Mouse (Mus musculus): ENCODE measurements around the gene Amotl2.

Amotl2 gene

DNA sequence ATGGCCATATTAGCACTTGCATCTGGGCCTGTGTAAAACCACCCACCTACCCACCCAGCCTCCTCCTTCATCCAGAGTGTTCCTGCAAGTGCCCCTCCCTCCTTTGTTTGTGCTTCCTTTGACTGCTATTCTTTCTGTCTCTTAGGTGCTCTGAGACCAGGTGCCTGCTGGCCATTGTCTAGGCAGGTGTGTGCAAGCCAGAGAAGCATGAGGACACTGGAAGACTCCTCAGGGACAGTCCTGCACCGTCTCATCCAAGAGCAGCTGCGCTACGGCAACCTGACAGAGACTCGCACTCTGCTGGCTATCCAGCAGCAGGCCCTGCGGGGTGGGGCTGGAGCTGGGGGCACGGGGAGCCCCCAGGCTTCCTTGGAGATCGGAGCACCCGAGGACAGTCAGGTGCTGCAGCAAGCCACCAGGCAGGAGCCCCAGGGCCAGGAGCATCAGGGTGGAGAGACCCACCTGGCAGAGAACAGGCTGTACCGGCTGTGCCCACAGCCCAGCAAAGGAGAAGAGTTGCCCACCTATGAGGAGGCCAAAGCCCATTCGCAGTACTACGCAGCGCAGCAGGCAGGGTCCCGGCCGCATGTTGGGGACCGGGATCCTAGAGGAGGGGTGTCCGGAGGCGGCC lies 3.6 kb downstream of the Amotl2 start:
- no peak for DNase-seq

DNA sequence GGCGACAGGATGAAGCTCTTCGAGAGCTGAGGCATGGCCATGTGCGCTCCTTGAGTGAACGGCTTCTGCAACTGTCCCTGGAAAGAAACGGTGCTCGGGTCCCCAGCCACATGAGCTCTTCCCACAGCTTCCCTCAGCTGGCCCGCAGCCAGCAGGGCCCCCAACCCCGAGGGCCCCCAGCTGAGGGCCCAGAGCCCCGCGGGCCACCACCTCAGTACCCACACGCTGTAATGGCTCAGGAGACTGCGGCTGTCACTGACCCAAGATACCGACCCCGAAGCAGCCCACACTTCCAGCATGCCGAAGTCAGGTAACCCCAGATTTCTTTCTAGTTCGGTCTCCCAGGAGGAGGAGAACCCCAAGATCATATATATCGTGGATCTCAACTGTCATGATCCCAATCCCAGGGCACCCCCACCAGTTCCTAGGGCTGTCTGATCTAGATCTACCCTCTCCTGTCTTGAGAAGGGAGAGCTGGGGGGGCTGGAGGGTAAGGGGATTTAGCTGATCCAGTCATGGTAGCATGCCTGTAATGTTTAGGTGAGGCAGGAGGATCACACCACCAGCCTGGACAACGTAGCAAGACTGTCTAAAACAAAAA lies 4.2 kb downstream of the Amotl2 start:
- DNase-seq = no peak

DNA sequence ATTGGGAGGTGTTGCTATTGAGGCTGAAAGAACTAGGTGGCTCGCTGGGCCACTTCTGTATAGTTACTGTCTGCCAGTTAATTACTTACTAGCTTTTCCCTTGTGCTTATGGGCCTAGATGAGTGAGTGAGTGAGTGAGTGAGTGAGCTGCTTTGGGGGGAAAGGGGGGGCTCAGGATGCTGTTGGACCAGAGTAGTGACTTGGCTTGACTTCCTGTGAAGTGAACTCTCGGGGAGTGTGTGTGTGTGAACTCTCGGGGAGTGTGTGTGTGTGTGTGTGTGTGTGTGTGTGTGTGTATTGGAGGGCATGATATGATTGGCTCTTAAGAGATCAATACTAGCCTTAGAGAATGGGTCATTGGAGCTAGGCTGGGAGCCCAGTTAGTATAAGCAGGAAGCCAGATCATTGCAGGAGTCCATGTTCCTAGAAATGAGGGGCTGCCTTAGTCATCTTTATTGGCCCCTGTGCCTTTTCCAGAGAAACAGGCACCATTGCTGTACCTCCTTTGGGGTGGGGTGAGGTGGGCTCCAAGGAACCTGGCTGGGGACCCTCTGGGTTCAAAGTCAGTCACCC lies 5.0 kb downstream of the Amotl2 start:
- DNase-seq = no peak

DNA sequence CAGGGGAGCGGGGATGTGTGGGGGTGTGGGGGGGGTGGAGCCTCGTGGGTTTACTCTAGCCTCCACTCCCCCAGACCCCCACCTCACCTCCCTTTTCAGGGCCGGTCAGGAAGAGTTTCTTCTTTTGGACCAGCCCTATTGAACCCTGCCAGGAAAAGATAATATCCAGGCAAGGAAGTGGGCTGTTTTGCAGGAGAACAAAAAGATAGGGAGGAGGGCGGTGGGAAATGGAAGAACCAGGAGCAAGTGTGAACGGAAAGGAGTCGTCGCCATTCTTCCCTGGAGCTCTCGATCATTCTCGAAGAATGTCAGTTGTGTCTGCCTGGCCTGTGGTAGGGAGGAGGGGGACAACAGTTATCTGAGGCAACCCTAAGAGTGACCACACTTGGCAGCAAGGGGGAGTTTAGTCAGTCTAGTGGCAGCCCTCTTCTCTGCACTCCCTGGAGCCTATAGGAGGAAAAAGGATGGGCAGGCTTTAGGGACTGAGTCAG lies 5.6 kb downstream of the Amotl2 start:
- no peak for DNase-seq

DNA sequence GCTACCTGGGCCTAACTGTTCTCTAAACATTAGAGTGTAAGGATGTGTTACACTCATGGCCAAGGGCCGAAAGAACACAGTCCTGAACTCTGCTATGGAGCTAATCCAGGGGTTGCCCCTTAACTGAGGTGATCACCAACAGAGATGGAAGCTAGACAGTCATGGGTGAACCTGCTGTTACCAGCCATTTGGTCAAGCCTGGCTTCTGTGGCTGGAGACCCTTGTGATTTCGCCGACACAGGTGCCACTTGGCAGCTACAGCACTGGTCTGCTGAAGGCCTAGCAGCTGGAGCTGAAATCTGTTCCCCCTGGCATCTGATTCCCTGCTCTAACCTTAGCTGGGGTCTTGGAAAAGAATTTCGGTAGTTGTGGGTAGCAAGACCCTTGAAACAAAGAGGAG lies 6.3 kb downstream of the Amotl2 start:
- no peak for DNase-seq

DNA sequence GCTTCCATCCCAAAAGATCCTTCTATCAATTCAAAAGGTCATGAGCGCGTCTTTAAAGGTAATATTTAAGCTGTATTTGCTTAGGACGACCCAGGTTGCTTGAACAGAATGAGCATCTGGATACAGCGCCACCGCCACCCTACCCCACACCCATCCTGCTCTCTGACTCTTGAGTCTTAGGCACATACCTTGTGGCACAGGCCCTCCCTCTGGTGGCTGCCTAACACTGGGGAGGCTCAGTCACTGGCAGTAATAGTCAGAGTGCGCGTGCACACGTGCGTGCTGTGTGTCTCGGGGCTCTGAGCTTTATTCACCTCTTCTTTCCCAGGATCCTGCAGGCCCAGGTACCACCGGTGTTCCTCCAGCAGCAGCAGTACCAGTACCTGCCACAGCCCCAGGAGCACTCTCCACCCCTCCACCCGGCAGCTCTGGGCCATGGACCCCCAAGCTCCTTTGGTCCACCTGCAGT lies 6.8 kb downstream of the Amotl2 start:
- DNase-seq = no peak

DNA sequence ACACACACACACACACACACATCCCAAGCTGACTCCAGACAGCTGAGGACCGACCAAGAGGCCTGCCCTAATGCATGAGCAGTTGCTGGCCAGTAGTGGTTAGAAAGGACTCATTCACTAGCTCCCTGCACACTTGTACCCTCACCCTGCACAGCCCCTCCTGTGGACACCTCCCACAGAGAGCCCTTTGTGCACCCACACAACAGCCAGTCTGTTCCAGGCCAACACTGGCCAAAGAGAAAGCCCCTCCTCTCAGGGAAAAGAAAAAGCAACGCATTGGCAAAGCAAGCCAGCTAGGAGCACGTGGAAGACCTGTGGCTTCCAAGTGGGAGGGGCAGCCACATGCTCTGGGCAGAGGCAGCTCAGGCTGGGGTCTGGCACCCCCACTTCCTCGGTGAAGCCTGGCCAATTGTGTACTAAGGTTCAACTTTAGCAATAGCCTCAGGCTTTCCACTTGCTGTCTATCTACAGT lies 7.6 kb downstream of the Amotl2 start:
- DNase-seq = peak; percentile 66

DNA sequence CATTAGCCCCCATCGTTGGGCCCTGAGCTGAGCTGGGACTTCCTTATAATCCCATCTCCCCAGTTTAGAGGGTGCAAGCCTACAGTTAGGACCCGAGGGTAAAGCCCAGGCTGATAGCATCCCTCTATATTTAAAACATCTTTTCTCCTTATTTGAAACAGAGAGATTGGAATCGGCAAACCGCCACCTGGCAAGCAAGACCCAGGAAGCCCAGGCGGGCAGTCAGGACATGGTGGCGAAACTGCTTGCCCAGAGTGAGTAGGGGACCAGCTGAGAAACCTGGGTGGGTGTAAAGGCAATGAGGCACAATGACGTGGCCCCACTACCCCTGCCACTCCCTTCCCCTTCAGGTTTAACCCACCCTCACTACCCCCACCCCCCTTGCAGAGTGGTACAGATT lies 8.5 kb downstream of the Amotl2 start:
- no peak for DNase-seq

DNA sequence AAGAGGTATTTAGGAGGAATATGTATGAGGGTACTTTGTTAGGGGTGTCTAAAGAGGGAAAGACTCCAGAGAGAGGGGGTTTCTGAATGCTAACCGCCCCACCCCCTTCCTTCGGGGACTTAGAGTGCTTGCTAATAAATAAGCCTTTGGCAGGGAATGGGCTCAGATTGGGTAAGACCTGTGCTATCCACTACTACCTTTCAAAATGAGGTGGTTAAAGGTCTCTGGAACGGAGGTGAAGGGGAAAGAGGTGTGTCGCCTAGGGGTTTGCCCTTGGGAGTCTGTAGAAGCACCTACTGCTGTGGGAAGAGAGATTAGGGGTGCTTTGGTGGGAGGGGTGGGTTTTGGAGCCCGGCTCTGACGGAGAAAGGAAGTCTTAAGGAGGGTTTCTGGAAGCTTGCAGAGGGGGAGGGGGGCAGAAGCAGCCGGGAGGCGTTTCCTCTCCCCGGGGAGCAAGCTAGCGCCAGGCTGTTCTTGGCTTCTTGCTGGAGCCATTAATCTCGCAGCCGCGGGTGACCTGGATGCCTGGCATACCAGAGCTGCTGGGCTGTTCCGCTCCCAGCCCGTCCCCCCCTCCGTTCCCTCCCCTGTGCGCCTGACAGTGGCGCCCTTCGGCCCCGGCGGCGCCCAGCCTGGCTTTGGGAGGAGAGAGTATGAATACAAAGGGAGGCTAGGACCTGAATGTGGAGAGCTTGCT lies 9.6 kb downstream of the Amotl2 start:
- no peak for DNase-seq

DNA sequence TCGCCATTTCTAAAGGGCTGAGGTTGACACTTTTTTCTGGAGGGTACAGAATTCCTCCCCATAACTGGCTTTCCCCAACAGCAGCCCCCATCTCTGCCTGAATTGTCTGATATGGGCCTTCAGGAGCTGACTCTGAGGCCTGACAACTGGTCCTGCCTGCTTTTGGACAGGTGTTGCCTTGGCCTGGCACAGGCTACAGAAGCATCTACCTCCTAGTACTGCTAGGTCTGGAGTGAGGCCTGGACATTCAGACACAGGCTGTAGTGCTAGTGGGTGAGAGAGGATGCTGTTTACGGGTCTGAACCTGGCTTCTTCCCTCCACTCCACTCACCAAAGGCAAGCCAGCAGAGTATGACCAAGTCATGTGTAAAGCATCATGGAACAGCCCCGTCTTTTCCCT lies 10.3 kb downstream of the Amotl2 start:
- DNase-seq = no peak

DNA sequence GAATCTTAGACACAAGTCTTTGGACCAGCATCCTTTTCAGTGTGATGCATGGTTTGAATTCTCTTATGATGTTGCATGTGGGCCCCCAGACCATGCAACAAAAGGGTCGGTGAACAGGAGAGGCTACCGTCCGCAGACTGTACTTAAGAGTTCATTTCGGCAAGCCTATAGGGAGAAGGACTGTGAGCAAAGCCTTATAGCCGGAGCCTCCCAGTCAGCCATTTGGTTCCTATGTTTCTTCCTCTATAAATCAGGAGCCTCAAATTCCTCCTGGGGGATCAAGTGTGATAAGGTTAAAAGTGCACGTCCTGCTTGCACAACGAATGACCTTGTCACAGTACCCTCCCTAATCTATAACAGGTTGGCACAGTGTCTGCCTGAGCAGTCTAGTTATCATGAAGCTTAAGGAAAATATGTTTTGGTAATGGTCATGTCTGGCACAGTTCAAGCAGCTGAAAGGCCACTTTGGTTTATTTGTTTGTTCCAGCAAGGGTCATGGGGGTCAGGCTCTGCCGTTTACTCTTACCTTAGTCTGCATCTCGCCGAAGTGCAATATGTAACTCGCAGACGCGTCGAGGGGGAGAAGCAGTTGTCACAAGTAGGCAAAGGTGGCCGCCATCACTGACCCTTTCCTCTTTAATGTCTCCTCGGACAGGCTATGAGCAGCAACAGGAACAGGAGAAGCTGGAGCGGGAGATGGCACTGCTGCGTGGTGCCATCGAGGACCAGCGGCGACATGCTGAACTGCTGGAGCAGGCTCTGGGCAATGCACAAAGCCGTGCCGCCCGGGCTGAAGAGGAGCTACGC lies 11.4 kb downstream of the Amotl2 start:
- no peak for DNase-seq

DNA sequence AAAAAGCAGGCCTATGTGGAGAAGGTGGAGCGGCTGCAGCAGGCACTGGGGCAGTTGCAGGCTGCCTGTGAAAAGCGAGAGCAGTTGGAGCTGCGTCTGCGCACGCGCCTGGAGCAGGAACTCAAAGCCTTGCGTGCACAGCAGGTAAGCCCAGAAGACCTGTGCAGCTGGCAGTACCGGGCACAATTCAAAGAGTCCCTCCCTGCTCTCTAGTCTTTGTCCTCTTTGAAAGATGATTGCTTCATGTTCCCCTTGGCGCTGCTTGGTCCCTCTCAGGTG lies 11.9 kb downstream of the Amotl2 start:
- no peak for DNase-seq

DNA sequence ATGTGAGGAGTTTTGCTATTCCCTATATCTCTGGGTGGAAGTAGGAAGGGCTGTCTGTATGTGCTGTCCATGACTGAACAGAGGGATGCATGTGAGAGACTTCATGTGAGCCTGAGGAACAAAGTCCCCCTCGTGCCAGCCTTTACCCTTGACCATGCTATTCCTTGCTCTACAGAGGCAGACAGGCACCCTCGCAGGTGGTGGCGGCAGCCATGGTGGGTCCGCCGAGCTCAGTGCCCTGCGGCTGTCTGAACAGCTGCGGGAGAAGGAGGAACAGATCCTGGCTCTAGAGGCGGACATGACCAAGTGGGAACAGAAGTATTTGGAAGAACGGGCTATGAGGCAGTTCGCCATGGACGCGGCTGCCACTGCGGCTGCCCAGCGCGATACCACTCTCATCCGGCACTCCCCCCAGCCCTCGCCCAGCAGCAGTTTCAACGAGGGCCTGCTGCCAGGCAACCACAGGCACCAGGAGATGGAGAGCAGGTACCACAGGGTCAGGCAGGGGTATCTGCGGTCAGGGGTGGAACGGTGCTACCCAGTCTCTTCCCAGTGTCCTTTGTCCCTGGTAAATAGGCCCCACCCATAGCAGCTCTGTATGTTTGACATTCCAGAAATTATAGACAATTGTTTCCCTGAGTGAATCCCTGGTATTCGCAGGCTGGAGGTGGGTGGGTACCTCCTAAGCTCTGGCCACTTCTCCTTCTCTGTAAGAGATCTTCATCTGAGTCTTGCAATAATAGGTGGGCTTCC lies 12.8 kb downstream of the Amotl2 start:
- DNase-seq = no peak

DNA sequence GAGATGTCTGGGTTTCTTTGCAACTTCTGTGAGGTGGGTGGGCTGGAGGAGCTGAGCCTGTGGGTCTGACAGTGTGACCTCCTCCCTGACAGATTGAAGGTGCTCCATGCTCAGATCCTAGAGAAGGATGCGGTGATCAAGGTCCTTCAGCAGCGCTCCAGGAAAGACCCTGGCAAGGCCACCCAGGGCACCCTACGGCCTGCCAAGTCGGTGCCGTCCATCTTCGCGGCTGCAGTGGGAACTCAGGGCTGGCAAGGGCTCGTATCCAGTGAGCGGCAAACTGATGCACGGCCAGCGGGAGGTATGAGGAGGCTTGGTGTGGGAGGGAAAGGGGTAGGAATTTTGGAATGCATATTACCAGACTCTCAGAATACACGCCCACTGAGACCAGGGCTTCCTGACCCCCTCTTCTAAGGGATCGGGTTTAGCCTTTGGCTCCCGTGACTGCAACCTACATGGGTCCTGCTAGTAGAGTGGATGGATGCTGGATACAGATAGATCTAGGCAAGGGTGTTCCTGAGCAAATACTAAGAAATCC lies 13.5 kb downstream of the Amotl2 start:
- DNase-seq = no peak

DNA sequence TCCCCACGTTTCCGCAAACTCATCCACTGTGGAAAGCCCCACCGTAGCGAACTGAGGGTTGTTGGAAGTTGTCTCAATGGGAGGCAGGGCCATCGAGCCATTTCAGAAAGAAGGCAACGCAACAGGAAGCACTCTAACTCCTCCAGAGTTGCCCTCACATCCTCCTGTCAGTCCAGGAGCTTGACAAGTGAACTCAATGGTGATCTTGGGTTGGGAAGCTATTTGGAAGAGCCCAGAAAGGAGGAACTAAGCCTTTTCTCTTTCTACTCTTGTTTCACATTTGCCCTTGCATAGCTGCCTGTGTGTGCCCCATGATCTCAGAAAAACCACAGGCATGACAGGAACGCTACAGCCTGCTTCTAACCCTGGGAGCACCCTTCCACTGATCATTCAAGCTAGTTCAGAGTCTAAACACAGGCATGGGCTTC lies 14.6 kb downstream of the Amotl2 start:
- DNase-seq = no peak

DNA sequence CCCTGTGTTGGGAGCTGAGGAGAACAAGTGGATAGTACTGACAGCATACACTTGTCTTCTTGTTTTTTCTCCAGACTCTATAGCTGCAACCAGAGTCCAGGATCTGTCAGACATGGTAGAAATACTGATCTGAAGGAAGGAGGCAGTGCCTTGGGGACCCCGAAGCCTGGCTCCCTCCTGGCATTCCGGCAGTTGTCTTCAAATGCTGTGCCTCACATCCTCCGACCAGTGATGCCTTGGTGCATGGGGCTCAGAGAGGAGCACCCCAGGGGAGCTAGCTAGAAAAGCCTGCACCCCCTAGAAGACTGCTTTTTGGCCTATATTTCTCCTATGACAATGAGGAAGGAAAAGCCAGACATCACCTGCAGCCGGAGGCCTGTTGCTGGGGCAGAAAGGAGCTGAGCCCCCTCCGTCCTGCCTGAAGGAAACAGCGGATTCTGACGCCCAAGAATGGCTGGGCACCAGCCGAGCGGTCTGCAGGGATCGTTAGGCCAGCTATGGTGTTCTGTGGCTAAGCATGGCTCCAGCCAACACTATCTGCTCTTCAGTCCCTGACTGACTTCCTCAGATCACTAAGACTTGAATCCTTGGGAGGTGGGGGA lies 15.2 kb downstream of the Amotl2 start:
- DNase-seq = no peak

DNA sequence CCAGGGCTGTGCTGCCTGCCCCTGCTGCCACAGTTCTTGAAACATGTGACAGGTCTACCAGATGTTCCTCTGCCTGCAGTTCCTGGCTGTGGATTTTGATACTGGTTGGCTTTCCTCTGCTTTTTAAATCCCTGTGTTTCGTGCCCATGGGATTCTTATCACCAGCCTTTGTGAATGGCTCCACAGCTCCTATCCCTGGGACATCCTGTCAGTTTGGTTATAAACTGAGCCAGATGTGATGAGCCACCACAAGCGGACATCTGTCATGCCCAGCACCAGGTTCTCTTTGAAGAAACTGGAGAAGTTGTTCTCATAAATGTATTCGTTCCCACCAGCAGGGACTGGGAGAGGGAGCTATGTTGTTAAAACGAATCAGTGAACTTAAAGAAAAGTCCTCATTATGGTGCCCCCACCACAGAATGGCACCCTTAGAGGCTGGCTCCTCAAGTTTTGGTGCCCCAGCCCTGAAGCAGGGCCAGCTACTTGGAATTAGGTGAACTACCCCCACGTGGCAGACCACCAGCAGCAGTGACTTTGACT lies 15.9 kb downstream of the Amotl2 start:
- DNase-seq = no peak

DNA sequence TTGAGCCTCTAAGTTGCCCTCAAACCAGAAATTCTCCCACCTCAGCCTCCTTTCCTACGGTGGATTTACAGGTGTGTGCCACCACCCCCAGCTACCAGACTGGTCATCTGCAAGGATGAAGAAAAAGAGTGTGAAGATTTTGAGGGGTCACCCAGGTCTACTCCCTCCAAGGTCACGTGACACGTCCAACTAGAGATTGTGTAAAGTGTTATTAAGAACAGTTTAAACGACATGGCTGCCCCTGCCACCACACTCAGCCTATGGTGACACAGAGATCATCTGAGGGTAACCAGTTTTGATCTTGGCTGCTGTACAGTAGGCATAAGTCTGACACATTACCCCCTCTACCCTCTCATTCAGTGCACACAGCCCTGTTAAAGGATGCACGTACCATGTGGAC lies 17.0 kb downstream of the Amotl2 start:
- DNase-seq = no peak

DNA sequence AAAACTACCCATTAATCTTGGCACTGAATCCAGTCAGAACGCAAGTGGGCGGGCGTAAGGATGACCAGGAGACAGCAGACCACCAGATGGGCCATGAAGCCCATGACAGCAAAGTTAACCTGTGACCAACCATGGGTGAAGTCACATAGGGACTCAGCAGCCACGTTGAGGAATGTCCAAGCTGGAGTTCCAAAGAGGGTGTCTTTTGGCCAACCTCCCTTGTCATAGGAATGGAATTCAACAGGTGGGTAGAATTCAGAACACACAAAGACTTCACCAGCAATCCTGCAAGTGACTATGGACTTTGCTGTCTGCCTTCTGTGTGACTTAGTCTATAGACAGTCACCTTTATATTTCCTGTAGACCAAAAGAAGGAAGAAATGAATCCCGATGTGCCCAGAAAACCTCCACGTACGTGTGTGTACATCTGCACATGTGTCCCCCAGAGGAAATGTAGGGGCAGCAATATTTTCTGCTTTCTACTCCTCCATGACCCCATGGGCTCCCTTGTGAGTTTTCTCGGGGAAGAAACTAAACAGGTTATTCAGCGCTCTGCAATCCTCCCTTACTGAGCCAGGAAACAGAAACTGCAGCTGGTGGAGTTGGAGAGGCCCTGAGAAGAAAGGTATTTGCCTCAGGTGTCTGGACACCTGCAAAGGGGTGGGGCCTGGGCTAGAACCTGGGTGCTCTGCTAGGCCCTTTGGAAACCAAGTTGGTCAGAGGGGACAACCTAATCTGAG lies 17.7 kb downstream of the Amotl2 start:
- no peak for DNase-seq

DNA sequence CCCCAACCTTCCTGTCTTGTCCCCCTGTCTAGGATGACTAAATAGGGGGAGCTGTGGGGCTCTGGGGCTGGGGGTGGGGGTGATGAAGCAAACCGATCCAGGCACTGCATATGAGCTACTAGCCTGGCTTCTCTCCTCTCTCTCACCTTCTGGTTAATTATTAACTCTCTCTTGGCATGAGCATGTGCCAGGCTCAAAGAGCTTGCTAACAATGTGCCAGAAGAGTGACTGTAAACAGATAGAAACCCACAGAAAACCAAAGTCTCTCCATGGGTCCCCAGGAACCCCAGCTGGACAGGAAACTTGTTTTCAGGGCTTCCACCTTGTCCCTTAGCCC lies 18.2 kb downstream of the Amotl2 start:
- DNase-seq = no peak

DNA sequence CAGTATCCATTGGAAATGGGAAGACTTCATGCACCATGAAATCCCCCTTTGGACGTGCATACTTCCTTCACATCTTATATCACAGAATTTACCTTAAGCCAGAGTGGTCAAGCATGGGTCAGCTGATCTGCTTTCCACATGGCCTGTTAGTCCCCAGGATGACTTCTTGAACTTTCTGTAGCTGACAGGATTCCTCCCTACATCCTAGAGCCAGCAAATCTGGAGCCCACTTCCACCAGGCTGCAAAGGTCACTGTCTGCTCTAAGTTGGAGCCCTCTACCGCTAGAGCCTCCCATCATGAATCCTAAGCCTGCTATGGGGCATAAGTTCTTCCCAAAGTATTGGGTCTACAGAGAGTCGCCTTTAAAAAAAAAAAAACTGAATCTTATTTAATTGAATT lies 18.8 kb downstream of the Amotl2 start:
- no peak for DNase-seq

All from cerebellum, adult 9-10 months (tissue).